Mouse (Mus musculus) ovary, postnatal 14 days (tissue): ENCODE measurements around the gene Syne1.

Experiments
- DNase-seq: peaks from one replicate; pipeline ENCODE4 v3.0.0; 2022; ENCODE audit warnings: low spot score

Syne1 gene

GRCm38 (mm10) chr10:4976557-4976956, 574.7 kb downstream of the Syne1 start:
- DNase-seq, result no peak

DNA sequence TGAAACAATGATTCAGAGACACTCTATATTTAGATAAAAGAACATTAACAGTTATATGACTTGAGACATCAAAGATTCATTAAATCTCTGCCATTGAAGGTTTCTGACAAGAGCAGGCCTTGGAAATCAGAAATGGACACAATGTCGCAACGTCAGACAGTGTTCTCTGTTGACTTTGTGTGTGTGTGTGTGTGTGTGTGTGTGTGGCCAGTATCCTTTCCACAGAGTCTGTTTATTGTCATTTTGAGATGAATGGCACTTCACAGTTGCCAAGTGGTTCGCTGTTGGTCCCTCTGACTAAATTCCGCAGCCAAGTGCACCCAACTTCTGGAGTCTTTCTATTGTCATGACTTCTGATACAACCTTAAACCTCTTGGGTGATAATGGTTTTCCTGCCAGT, 577.0 kb downstream of the Syne1 start:
- no peak for DNase-seq

DNA sequence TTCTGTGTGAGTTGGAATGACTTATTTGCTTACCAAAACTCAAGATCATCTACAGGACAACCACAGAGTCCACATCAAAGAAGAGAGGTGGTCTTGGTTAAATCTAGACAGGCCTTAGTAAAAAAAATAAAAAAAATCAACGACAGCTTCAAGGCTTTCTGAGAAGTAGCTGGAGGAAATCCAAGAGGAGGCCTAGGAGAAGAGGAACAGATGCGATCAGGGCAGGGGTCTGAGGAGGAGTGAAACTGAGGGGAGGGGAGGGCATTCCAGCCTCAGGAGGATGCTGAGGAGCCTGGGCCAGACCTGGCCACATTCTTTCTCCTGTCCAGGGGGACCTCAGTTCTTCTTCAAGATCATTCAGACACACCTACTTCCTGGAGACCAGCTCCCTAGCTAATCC, 579.3 kb downstream of the Syne1 start:
- DNase-seq, result no peak

GRCm38 (mm10) chr10:4971586-4971985, 579.7 kb downstream of the Syne1 start:
- DNase-seq, result no peak

DNA sequence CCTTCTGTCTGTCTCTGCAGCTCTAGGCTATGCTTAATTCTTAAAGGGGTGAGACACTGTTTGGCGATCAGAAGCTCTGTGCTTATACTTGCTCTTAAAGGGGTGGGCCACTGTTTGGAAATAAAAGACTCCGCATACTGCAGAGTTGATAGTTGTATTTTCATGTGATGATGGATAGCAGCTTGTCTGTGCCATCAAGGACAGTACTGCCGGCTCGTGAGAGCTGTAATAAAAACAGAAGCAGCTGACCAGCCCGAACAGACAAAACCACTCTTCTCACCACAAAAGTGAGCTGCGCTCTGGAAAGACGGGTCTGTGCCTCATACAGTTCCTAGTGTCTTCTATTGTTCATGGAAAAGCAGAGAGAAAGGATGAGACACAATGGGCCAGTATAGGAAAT, 580.1 kb downstream of the Syne1 start:
- no peak for DNase-seq
